Mouse (Mus musculus): ENCODE results near the gene Sirt1.
A peak's percentile ranks its signal among the peaks of the same experiment; 100 is the strongest.
"Not testable (repeated sequence)": the region's sequence is repeated elsewhere in the genome, so short reads cannot be mapped to it uniquely, and the experiment has no call there.

The Sirt1 gene

GRCm38 (mm10) chr10:63386991-63387390 is 5.5 kb upstream of the Sirt1 start:
- no peak for DNase-seq

- DNase-seq, result peak; percentile 93
Observed at GRCm38 (mm10) chr10:63386444-63386843, 4.9 kb upstream of the Sirt1 start.

GRCm38 (mm10) chr10:63385897-63386296 is 4.4 kb upstream of the Sirt1 start:
- DNase-seq, result not testable (repeated sequence)

- DNase-seq, result peak; percentile 99
Observed at GRCm38 (mm10) chr10:63382372-63383279, 1.1 kb upstream of the Sirt1 start, which contains the start of gene Dnajc12. TSS of gene Dnajc12 (plus strand) at chr10:63382443.

GRCm38 (mm10) chr10:63378948-63379680 is 2.4 kb downstream of the Sirt1 start:
- DNase-seq, result peak; percentile 36

GRCm38 (mm10) chr10:63377468-63377867 is 4.0 kb downstream of the Sirt1 start:
- peak; percentile 86 for DNase-seq

- no peak for DNase-seq
Observed at GRCm38 (mm10) chr10:63376303-63376702, 5.2 kb downstream of the Sirt1 start.

GRCm38 (mm10) chr10:63368041-63368440 is 13.5 kb downstream of the Sirt1 start:
- no peak for DNase-seq

GRCm38 (mm10) chr10:63367386-63367785 is 14.1 kb downstream of the Sirt1 start:
- no peak for DNase-seq

- DNase-seq, result no peak
Observed at GRCm38 (mm10) chr10:63365918-63366455, 15.5 kb downstream of the Sirt1 start.

GRCm38 (mm10) chr10:63360502-63360901 is 21.0 kb downstream of the Sirt1 start:
- no peak for DNase-seq

GRCm38 (mm10) chr10:63352111-63352510 is 29.4 kb downstream of the Sirt1 start:
- DNase-seq, result no peak

GRCm38 (mm10) chr10:63351099-63351498 is 30.4 kb downstream of the Sirt1 start:
- DNase-seq, result not testable (repeated sequence)

- no peak for DNase-seq
Observed at GRCm38 (mm10) chr10:63350666-63351065, 30.8 kb downstream of the Sirt1 start.

GRCm38 (mm10) chr10:63348291-63348690 is 33.2 kb downstream of the Sirt1 start:
- DNase-seq, result no peak

- DNase-seq, result no peak
Observed at GRCm38 (mm10) chr10:63344751-63345150, 36.8 kb downstream of the Sirt1 start.

- no peak for DNase-seq
Observed at GRCm38 (mm10) chr10:63341351-63341750, 40.2 kb downstream of the Sirt1 start.

GRCm38 (mm10) chr10:63338914-63339643 is 42.4 kb downstream of the Sirt1 start:
- DNase-seq, result peak; percentile 95

- peak; percentile 76 for DNase-seq
Observed at GRCm38 (mm10) chr10:63337951-63338836, 43.3 kb downstream of the Sirt1 start.

- DNase-seq, result no peak
Observed at GRCm38 (mm10) chr10:63337326-63337725, 44.2 kb downstream of the Sirt1 start.

GRCm38 (mm10) chr10:63336901-63337300 is 44.6 kb downstream of the Sirt1 start:
- no peak for DNase-seq

GRCm38 (mm10) chr10:63327091-63327490 is 54.4 kb downstream of the Sirt1 start:
- no peak for DNase-seq

Data from retina, postnatal 1 day (tissue).